Mouse (Mus musculus) brain, embryonic 14.5 days (tissue): ENCODE data around the gene Abca8a.

Experiments used
- CTCF ChIP-seq: fragments of 200-500 bp; IDR thresholded peaks from 2 replicates; pipeline ENCODE4 v1.5.1; 2012; ENCODE audit warnings: inconsistent platforms, mild to moderate bottlenecking, moderate library complexity, borderline replicate concordance; ENCODE audit not compliant: insufficient read depth, insufficient read length; ENCODE audit errors: extremely low read depth
- POLR2A ChIP-seq: fragments of 200-500 bp; IDR thresholded peaks from 2 replicates; pipeline ENCODE4 v1.6.1; 2012; ENCODE audit warnings: mild to moderate bottlenecking, inconsistent platforms, borderline replicate concordance; ENCODE audit not compliant: poor library complexity, insufficient read depth, insufficient read length, severe bottlenecking; ENCODE audit errors: extremely low read depth

DNA sequence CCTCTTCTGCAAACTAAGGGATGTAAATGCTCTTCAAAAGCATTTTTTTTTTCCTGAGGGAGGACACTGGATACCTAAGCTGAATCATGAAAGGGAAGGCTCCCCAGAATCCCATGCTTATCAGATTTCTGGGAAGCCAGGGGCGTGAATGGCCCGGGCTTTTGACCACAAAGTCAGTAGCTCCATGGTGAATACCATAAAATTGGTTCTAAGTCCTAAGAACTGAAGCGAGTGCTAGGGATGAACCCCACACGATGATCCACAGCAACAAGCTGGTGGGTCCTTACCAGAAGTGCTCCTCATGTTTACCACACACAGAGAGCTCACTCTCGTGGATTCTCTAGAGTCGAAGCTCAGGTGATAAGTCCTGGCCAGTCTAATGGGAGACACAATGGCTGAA is 101.8 kb downstream of the Abca8a start:
- no peak for TF ChIP-seq CTCF
- no peak for TF ChIP-seq POLR2A
